Mouse (Mus musculus) liver, postnatal 0 days (tissue): Measurements from ENCODE around the gene Ninj1.

Source experiments
- CTCF ChIP-seq: sonication (generic); IDR thresholded peaks from 2 replicates; pipeline ENCODE4 v1.5.1; 2016; ENCODE audit warnings: antibody characterized with exemption, low read depth
- EP300 ChIP-seq: IDR thresholded peaks from 2 replicates; pipeline ENCODE4 v1.6.1; 2016; ENCODE audit warnings: antibody characterized with exemption, low read depth, mild to moderate bottlenecking

- TF ChIP-seq EP300 = no peak
- no peak for TF ChIP-seq CTCF
Observed at GRCm38 (mm10) chr13:49180274-49180673, 7.0 kb upstream of the Ninj1 start.
